Mouse (Mus musculus) effector memory CD4-positive, alpha-beta T cell, adult 7 months (primary cell): ENCODE measurements around the gene Scn2b. TPM values are rescaled to one million over a fixed set of nuclear protein-coding genes. Genes with fewer than 3 reads are reported as not detected.

Experiments used
- polyA plus RNA-seq: library from polyadenylated mRNA; unstranded; fragments of 100-300 nt; shearing (Covaris generic); gene quantifications from one replicate; pipeline ENCODE4 v1.2.1, GENCODE M21; 2017

Scn2b gene
- 0.28 TPM for polyA plus RNA-seq

GRCm38 (mm10) chr9:45117741-45118431, at the start of gene Scn2b:
Scn2b (plus strand) TSS chr9:45117782.

DNA sequence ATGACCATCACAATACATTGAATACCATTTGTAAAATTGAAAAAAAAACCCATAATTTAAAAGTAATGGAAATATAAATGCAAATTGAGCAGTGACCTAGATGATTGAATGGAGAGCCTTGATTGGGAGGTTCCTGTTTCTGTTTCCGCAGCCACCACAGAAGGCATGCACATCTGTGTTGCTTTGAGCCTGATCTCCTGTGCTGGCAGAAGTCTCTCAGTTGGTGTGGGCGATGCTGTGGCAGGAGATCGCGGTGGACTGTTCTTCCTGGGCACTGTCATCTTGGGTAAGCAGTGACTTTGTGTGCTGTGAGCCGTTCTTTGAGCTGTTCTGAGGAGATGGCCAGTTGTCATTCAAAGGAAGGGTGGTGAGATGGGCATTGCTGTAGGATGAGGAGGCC, 38.6 kb upstream of the Scn2b start, which contains the start of gene Jaml:
Jaml (plus strand) TSS at position 173 of the 400 bp plus-strand sequence.

DNA sequence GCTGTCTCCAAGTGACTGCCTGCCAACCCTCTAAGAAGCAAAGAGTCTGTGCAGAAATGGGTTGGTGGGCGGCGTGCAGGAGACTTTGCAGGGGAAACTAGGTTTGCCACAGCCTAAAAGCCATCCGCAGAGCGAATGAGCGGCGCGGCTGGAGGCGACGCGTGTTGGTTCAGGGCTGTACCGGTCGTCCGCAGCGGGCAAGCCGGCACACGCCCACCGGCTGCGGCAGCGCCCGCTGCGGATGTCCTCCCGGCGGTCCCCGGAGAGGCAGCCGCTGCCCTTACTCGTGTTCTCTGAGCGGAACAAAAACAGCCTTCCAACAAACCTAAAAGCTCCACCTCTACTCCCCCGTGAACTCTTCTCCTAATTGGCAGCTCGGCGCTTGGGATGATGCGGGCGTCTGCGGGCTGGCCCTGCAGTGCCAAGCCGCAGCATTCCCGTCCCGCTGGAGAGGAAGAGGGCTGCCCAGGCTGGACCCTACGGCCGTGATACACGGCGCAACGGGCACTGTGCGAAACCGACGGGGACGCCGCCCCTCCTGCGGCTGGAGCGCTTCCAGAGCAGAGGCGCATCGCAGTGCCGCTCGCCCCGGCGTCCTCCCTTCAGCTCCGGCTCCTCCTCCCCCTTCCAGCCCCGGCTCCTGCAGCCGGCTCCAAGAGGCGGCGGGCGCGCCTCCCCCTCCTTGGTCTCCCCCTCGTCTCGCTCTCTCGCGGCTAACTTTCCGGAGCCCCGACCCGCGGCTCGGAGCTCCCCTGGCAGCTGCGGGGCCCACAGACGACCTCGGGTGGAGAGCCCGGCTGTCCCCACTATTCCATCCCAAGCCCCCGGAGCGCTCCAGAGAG, 20.8 kb downstream of the Scn2b start, which contains the start of gene Scn4b:
Scn4b (plus strand) TSS at position 205 of the 842 bp plus-strand sequence.

Other genes starting within 250 kb of the Scn2b start
- 63.2 TPM for gene Kmt2a, start 236.5 kb upstream of the Scn2b start, polyA plus RNA-seq
- 258 TPM for gene Atp5l, start 197.0 kb upstream of the Scn2b start, polyA plus RNA-seq
- gene Ube4a, start 152.2 kb upstream of the Scn2b start, polyA plus RNA-seq, result 37.5 TPM
- 696 TPM for gene Cd3g, start 137.4 kb upstream of the Scn2b start, polyA plus RNA-seq
- gene Cd3d, start 136.0 kb upstream of the Scn2b start, polyA plus RNA-seq, result 496 TPM
- gene Cd3e, start 108.2 kb upstream of the Scn2b start, polyA plus RNA-seq, result 852 TPM
- gene Mpzl2, start 78.0 kb upstream of the Scn2b start, polyA plus RNA-seq, result not detected
- gene Mpzl3, start 62.6 kb upstream of the Scn2b start, polyA plus RNA-seq, result 38.9 TPM
- gene Jaml, start 38.6 kb upstream of the Scn2b start, polyA plus RNA-seq, result 19.8 TPM
- 0.32 TPM for gene Scn4b, start 20.6 kb downstream of the Scn2b start, polyA plus RNA-seq
- 0.35 TPM for gene BC049352, start 64.2 kb downstream of the Scn2b start, polyA plus RNA-seq
- not detected for gene Tmprss4, start 86.3 kb downstream of the Scn2b start, polyA plus RNA-seq
- gene Il10ra, start 151.4 kb downstream of the Scn2b start, polyA plus RNA-seq, result 29.7 TPM
- gene Tmprss13, start 201.3 kb downstream of the Scn2b start, polyA plus RNA-seq, result 0.16 TPM